Mouse (Mus musculus): Measurements from ENCODE around the gene Psmd13.

DNA sequence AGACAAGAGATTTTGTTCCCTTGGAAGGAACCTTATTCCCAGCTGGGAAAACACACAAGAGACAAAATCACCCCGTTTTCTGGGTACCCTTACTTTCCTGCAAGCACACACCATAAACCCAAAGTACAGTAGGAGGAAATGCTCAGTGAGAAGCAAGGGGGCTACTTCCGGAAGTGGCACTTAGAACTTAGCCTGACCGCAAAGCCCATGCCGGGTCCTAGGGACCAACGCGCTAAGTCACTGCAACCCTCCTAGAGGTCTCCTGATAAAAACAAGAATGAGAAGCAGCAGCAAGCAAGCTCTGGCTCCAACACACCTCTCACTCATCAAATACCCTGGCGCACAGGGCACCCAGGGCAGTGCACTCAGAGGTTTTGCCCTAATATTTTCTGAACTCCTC lies 2.4 kb upstream of the Psmd13 start:
- TF ChIP-seq POLR2A (IDR thresholded peaks at IDR 0.05; ENCODE audit: borderline replicate concordance, extremely low read depth, low read depth, low read length) (no peak), CTCF (IDR thresholded peaks at IDR 0.05; ENCODE audit: insufficient read depth, low read length) (no peak)
